Mouse (Mus musculus): ENCODE measurements at regions not wholly inside any gene's neighbourhood (a gene's known extent, or its start where the extent isn't known, plus 50 kb on each side); places are given as distances from the start of the nearest gene placed in this dataset.

DNA sequence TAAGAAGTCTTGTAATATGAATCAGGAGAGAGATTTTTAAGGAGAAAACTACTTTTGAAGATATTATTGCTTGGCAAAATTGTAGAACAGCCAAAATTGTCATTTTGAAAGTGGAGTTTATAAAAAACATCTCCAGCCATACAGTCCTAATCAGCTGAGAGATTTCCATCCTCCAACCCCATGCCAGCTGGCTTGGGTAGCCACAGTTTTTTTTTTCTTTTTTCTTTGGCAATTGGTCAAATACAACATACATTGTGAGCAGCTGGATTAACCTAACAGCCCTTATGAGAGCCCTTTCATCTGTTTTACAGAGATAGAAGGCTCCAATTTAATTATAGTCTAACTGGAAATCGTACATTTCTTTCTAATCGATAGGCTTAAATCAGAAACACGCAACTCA lies 235.3 kb downstream of the 1700129C05Rik start:
- no peaks in the 10 kb centered on the region for H3K79me2 ChIP-seq (ENCODE audit: control insufficient read depth, insufficient read depth)
- no peaks in the 10 kb centered on the region for H3K27me3 ChIP-seq (ENCODE audit: control insufficient read depth, insufficient read depth, insufficient read length)

GRCm38 (mm10) chr14:58906631-58907030 lies 236.1 kb downstream of the 1700129C05Rik start:
- TF ChIP-seq MAX (IDR thresholded peaks at IDR 0.05) (no peak), USF1 (IDR thresholded peaks at IDR 0.05; ENCODE audit: low read depth) (no peak), CTCF (IDR thresholded peaks at IDR 0.05; ENCODE audit: control insufficient read depth, insufficient read depth, insufficient read length) (no peak), FOSL1 (IDR thresholded peaks at IDR 0.05; ENCODE audit: insufficient read depth, low read length, poor library complexity, severe bottlenecking) (no peak), MYOG (IDR thresholded peaks at IDR 0.05; ENCODE audit: control insufficient read depth, extremely low read depth, insufficient read length) (no peak), MYOD1 (IDR thresholded peaks at IDR 0.05; ENCODE audit: control insufficient read depth, insufficient read length, low read depth) (no peak), CEBPB (IDR thresholded peaks at IDR 0.05; ENCODE audit: low read depth) (no peak)
- H3K79me3 ChIP-seq (ENCODE audit: low read depth) = no peaks in the 10 kb centered on the region
- no peak overlapping the region for H3K4me3 ChIP-seq (ENCODE audit: insufficient read depth, poor library complexity, severe bottlenecking)
- H3ac ChIP-seq (ENCODE audit: control insufficient read depth, insufficient read length, low read depth) = no peak overlapping the region
- no peaks in the 10 kb centered on the region for H3K79me2 ChIP-seq (ENCODE audit: control insufficient read depth, insufficient read depth)
- no peaks in the 10 kb centered on the region for H3K27me3 ChIP-seq (ENCODE audit: control insufficient read depth, insufficient read depth, insufficient read length)
- no peaks in the 10 kb centered on the region for H3K36me3 ChIP-seq (ENCODE audit: control insufficient read depth, insufficient read depth)

More for the DNA sequence above, 235.3 kb downstream of the 1700129C05Rik start:
- Histone ChIP-seq H3K36me3 (ENCODE audit: control insufficient read depth, insufficient read depth) (no peaks in the 10 kb centered on the region), H3K79me3 (ENCODE audit: low read depth) (no peaks in the 10 kb centered on the region), H3ac (ENCODE audit: control insufficient read depth, insufficient read length, low read depth) (no peak overlapping the region), H3K4me3 (ENCODE audit: insufficient read depth, poor library complexity, severe bottlenecking) (no peak overlapping the region)
- TF ChIP-seq FOSL1 (IDR thresholded peaks at IDR 0.05; ENCODE audit: insufficient read depth, low read length, poor library complexity, severe bottlenecking) (no peak), CTCF (IDR thresholded peaks at IDR 0.05; ENCODE audit: control insufficient read depth, insufficient read depth, insufficient read length) (no peak)

DNA sequence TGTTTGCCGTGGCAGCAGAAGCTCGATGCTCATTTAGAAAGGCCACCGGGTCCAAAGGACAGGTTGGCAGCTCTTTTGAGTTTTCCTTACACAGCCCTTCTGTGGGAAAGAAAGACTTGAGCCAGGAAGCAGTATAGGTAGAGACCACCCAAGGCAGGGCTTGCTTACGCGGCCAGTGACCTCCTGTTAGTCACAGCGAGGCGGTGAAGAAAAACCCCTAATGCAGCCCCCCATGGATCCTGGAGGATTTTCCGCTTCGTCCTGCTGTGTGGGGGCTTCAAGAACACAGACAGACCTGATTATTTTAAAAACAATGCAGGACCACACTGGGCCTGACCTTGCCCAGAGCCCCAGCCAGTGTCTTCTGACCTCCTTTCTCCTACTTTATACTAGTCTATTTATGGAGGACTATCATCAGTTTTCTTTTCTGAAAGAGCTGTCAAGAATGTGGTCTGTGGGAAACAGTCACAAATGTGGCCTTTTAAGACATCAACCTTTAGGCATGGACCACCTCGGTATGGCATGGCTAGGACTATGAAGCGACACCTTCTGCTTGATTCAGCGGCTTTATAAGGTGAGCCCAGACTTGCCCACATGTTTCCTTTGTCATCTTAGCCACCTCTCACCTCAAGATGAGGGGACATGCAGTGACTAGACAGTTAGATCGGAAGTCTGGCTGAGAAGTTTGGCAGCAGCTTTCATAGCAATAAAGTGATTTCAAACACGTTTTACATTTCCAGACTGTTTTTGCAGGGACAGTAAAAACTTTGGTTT lies 274.3 kb downstream of the 1700129C05Rik start:
- no peak for TF ChIP-seq CEBPB (IDR thresholded peaks at IDR 0.05; ENCODE audit: low read depth)
- TF ChIP-seq MAX (IDR thresholded peaks at IDR 0.05) = no peak
- no peak for TF ChIP-seq USF1 (IDR thresholded peaks at IDR 0.05; ENCODE audit: low read depth)
- TF ChIP-seq MYOD1 (IDR thresholded peaks at IDR 0.05; ENCODE audit: control insufficient read depth, insufficient read length, low read depth) = no peak
- no peak for TF ChIP-seq CTCF (IDR thresholded peaks at IDR 0.05; ENCODE audit: control insufficient read depth, insufficient read depth, insufficient read length)
- TF ChIP-seq FOSL1 (IDR thresholded peaks at IDR 0.05; ENCODE audit: insufficient read depth, low read length, poor library complexity, severe bottlenecking) = no peak
- no peak for TF ChIP-seq MYOG (IDR thresholded peaks at IDR 0.05; ENCODE audit: control insufficient read depth, extremely low read depth, insufficient read length)
- no peak overlapping the region for H3ac ChIP-seq (ENCODE audit: control insufficient read depth, insufficient read length, low read depth)
- H3K27me3 ChIP-seq (ENCODE audit: control insufficient read depth, insufficient read depth, insufficient read length) = no peaks in the 10 kb centered on the region
- H3K36me3 ChIP-seq (ENCODE audit: control insufficient read depth, insufficient read depth) = no peaks in the 10 kb centered on the region
- H3K79me3 ChIP-seq (ENCODE audit: low read depth) = no peaks in the 10 kb centered on the region
- no peaks in the 10 kb centered on the region for H3K79me2 ChIP-seq (ENCODE audit: control insufficient read depth, insufficient read depth)
- H3K4me3 ChIP-seq (ENCODE audit: insufficient read depth, poor library complexity, severe bottlenecking) = no peak overlapping the region

DNA sequence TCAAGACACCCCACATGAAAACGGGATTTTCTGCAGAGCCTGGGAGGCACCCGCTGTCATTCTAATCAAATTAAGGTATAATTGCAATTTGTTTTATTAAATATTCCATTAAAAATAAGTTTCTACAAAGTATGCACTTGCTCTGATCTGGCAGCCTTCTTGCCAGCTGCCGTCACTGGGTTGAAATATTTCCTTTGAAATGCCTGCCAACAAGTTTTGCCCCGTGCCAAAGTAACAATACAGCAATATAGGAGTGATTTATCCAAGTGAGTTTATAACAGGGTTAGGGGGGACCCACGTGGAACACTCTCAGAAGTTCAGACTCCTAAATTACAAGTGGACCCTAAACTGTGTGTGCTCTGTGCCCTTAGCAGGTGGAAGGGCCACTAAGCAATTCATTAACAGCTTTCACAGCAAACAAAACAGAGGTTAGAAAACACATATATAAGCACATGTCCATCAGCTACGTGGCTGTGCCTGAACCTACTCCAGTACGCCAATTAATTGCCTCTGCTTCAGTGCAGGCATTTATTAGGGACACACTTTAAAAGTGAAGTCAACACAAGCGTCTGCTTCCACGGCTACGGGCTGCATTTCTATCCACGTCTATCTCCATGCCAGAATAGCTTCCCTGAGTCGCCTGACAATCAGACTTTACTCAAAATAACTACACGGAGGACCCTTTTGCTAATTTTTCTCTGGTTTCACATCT lies 275.1 kb downstream of the 1700129C05Rik start:
- Histone ChIP-seq H3K27me3 (ENCODE audit: control insufficient read depth, insufficient read depth, insufficient read length) (no peaks in the 10 kb centered on the region), H3K36me3 (ENCODE audit: control insufficient read depth, insufficient read depth) (no peaks in the 10 kb centered on the region), H3K79me3 (ENCODE audit: low read depth) (no peaks in the 10 kb centered on the region)

GRCm38 (mm10) chr14:58854871-58855270 lies 287.8 kb downstream of the 1700129C05Rik start:
- Histone ChIP-seq H3K79me3 (ENCODE audit: low read depth) (no peaks in the 10 kb centered on the region), H3ac (ENCODE audit: control insufficient read depth, insufficient read length, low read depth) (no peak overlapping the region), H3K4me3 (ENCODE audit: insufficient read depth, poor library complexity, severe bottlenecking) (no peak overlapping the region), H3K27me3 (ENCODE audit: control insufficient read depth, insufficient read depth, insufficient read length) (no peaks in the 10 kb centered on the region), H3K36me3 (ENCODE audit: control insufficient read depth, insufficient read depth) (no peaks in the 10 kb centered on the region), H3K79me2 (ENCODE audit: control insufficient read depth, insufficient read depth) (no peaks in the 10 kb centered on the region)
- TF ChIP-seq MYOG (IDR thresholded peaks at IDR 0.05; ENCODE audit: control insufficient read depth, extremely low read depth, insufficient read length) (no peak), FOSL1 (IDR thresholded peaks at IDR 0.05; ENCODE audit: insufficient read depth, low read length, poor library complexity, severe bottlenecking) (no peak), CEBPB (IDR thresholded peaks at IDR 0.05; ENCODE audit: low read depth) (no peak), USF1 (IDR thresholded peaks at IDR 0.05; ENCODE audit: low read depth) (no peak), MYOD1 (IDR thresholded peaks at IDR 0.05; ENCODE audit: control insufficient read depth, insufficient read length, low read depth) (no peak), CTCF (IDR thresholded peaks at IDR 0.05; ENCODE audit: control insufficient read depth, insufficient read depth, insufficient read length) (no peak), MAX (IDR thresholded peaks at IDR 0.05) (no peak)

More for the DNA sequence above, 275.1 kb downstream of the 1700129C05Rik start:
- TF ChIP-seq USF1 (IDR thresholded peaks at IDR 0.05; ENCODE audit: low read depth) = no peak
- no peak for TF ChIP-seq FOSL1 (IDR thresholded peaks at IDR 0.05; ENCODE audit: insufficient read depth, low read length, poor library complexity, severe bottlenecking)
- no peak for TF ChIP-seq CEBPB (IDR thresholded peaks at IDR 0.05; ENCODE audit: low read depth)
- TF ChIP-seq MYOG (IDR thresholded peaks at IDR 0.05; ENCODE audit: control insufficient read depth, extremely low read depth, insufficient read length) = no peak
- TF ChIP-seq MYOD1 (IDR thresholded peaks at IDR 0.05; ENCODE audit: control insufficient read depth, insufficient read length, low read depth) = no peak
- TF ChIP-seq MAX (IDR thresholded peaks at IDR 0.05) = no peak
- TF ChIP-seq CTCF (IDR thresholded peaks at IDR 0.05; ENCODE audit: control insufficient read depth, insufficient read depth, insufficient read length) = no peak
- Histone ChIP-seq H3K4me3 (ENCODE audit: insufficient read depth, poor library complexity, severe bottlenecking) (no peak overlapping the region), H3ac (ENCODE audit: control insufficient read depth, insufficient read length, low read depth) (no peak overlapping the region), H3K79me2 (ENCODE audit: control insufficient read depth, insufficient read depth) (no peaks in the 10 kb centered on the region)

Measured in C2C12 (cell line).